Mouse (Mus musculus) adrenal gland, postnatal 14 days (tissue): ENCODE results near the gene Ostm1. TPM values are rescaled to one million over a fixed set of nuclear protein-coding genes. Genes with fewer than 3 reads are reported as not detected.

Source experiments
- DNase-seq: peaks from one replicate; pipeline ENCODE4 v3.0.0; 2021; ENCODE audit warnings: mixed read lengths
- total RNA-seq: library from RNA; stranded (reverse); gene quantifications from 2 replicates; pipeline ENCODE4 v1.2.3, GENCODE M21; 2021

The Ostm1 gene
- total RNA-seq, 1 experiment from 2014 or later: 20.4 TPM

DNA sequence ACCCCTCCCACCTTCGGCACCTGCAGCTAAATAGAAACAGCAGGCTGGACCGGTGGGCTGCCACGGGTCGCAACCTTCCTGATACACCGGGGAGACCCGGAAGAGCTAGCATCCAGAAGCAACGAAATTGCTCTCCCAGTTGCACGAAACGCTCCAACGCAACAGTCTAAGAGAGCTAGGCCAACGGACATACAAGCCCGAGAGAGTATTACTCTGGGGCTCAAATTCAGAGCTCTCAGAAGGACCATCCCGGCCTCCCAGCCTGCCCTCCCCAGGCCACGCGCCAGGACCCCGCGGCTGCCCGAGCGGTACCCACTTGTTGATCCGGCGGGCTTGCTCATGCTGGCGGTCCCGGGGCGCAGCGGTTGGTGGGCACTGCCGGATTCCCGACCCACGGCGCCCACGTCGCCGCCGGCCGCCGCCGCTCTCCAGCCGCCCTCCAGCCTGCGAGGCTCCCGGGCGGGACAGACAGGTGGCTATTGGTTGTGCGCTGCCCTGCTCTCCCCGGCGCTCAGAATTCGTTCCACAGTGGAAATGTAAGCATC is 984 bp upstream of the Ostm1 start:
- no peak for DNase-seq

DNA sequence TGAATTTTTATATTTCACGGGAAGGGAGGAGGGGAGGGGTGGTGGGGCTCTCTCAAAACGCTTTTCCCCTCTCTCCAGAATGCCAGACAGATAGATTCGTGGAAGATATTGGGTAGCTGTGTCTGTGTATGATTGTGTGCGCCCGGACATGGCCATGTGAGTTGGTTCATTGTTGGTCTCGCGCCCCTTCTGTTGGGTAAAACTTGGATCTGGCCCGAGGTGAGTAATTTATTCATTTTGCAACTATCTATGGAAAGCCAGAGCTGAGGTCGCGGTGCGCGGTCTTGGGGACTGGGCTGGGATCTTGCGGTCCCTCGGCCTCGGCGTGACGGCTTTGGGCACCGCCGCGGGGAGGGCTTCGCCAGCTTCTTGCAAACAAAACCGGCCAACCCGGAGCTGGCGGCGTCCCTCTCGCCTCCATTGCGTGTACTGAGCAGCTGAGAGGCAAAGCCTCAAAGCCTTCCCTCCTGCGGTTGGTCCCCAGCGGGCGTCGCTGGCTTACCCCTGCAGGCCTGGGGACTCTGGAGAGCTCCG is 347 bp downstream of the Ostm1 start:
- DNase-seq: no peak

DNA sequence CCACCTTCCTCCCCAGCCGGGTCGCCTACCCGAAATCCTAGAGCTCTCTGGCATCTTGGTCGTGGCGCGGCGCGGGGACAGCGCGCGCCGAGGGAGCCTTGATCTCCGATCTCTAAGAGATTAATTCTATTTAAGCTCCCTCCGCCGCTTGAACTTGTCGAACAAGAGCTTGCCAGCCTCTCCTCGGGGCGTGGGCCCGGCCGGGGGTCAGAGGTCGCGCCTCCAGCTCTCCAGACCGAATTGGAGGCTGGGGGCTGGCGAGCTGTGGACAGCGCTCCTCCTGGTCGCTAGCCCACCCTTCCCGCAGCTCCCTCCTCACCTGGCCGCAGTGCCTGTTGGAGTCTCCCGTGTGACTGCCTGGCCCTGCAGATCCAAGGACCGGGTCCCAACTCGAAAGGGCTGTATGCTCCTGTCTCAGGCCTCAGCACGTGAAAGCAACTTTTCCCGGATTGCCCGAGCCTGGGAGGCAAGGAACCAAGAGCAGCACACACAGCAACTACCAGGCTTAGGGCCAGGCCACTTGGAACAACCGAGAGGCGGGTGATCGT is 888 bp downstream of the Ostm1 start:
- DNase-seq: no peak

DNA sequence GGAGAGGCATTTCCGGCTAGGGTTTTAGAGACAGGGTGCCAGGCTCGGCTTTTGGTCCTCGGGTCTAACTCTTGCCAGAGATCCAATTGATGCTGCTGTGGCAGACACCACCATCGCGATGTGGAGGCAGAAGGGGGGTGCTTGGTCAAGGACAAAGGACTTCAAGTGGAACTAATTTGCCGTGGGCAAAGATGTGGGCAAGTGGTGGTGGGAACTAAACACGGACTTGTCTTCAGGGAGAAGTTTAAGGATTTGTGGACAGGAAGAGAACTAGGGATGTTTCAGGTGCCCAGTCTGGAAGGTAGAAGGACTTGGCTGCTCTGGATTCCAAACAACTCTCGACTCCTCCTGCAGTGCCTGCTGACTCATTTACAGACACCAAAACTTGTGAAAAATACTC is 1.5 kb downstream of the Ostm1 start:
- DNase-seq: no peak

DNA sequence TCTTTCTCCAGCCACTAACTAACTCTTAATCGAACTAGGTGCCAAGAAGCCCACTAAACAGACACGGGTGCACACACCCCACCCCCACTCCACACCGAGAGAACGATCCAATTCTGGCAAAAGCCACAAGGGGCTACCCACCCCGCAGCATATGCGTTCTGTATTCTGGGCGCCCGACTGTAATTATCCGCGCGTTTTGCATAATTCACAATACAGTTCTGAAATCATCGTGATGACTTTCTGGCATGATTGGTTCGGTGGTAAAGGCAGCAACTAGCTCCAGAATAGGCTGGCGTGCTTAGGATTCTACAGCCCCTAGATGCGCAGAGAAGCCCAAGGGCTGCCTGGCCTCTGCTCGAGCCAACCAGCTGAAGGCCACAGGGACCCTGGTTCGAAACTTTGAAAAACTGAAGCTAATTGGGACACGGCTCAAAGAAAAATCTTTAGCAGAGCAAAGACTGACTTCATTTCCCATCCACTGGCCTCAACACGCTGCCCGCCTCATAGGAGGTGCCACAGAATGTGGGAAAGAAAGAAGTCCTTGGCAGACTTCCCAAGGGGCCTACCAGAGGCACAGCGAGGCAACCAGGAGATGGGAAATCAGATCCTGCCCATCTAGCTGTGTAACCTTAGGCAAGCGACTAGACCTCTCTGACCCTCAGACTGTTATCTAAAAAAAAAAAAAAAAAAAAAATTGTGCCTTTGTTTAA is 2.1 kb downstream of the Ostm1 start:
- DNase-seq: no peak

DNA sequence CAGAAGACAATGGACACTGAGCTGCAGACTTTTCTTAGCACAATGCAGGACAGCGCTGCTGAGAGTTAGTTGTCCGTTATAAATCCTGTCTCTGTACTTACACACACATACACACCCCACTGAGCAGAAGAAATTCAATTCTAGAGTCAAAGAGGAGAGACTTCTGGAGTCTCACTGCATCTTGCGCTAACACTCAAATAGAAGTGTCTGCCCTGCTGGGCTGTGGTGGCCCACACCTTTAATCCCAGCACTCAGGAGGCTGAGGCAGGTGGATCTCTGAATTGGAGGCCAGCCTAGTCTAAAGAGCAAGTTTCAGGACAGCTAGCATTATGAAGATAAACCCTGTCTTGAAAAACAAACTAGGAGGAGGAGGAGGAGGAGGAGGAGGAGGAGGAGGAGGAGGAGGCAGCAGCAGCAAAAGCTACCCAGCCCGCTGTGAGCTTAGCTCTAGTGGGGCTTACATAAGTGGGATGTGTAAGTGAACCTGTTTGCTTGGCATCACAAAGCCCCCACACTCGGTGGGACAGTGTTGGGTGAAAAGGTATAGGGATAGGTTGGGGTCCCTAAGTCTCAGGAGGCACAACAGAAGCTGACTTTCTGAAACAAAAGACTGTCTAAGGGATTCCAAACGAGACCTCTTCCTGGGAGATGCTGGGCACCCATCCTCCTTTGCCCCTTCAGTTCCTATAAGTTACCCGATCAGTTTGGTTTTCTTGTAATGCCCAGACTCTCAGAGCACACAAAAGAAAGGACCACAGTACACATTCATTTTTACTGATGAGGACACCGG is 4.5 kb downstream of the Ostm1 start:
- DNase-seq: no peak

DNA sequence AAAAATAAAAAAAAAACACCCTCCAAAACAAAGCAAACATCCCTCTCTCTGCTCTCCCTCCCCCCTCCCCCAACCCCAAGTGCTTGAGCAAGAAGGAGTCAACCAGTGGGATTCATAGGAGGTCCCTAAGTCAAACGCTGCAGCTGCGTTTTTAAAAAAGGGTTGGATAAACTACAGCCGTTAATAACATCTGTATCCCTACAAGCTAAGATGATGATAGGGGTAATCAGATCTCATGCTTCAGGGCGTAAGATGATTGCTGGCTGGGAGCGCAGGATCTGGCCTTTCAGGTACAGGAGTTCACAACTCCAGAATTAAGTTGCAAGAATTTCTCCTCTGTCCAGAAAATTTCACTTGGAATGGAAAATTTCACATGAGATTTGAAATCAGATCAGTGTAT is 5.9 kb downstream of the Ostm1 start:
- DNase-seq: no peak

DNA sequence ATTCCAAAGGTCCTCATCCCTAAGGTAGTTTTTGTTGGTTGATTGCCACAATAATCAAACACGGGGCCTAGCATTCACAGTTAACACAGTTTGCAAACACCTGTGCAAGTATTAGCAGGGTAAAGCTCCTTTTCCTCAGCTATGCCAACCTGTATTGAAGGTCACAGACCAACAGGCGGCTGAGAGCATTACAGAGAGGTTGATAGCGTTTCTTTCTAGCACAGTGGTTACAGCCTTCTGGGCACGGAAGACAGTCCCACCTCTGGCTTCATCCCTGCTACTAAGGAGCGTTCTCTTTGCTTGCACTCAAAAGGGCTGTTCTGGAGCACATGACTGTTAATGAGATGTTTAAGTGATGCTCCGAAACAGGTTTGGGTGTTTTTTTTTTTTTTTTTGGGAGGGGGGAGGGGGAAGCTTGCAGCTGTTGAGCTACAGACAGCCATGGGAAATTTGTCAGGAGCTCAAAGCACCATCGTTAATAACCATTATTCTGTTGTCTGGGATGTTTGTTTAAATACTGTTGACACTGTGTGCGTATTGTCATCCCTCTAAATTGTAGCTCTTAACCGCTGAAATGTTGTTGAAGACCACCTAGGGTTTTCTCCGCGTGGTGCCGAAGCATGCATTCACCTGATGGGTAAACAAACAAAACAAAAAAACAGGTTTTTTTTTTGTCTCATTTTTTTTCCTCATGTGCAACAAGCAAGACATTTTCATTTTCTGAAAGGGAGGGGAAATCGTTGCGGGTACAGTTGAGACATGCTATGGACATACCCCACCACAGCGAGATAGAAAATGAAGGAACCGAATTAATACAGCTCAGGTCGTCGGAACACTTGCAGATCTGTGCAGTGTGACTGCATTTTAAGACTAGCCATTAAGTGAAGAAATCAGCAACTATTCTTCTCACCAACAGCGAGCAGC is 6.9 kb downstream of the Ostm1 start:
- DNase-seq: no peak

DNA sequence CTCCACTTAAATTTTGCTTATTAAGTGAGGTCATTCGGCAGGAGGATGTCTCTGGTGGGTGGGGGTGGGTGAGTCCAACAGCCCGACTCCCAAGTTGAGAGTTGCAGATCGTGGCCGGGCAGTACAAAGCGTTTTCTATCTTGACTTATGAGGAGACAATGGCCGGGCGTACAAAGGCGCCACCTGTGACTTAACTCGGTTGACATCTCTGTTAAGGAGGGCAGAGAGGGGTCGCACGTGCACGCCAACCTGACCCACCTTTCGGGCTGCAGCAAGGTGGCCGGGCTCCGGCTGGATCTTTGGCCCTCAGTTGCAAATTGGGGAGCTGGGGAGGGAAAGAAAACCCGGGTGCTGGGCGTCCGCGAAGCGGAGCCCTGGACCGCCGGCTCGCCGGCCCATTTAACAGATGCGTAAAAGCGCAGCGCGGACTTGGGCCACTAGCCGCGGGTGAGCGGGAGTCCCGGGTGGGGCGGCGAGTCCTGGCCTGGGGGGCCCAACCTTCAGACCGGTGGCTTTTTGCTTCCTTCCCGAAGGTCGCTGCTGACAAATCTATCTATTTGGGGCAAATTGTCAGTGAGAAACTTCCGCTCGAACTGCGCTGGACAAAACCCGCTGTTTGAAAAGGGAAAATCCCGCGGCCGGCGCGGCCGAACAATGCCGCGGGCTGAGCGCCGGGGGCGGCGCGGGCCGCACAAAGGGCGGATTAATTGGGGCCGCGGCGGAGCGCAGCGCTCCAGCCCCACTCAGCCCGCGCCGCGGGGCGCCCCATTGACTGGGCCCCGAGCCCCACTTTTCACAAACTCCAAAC is 7.8 kb downstream of the Ostm1 start:
- DNase-seq: no peak

DNA sequence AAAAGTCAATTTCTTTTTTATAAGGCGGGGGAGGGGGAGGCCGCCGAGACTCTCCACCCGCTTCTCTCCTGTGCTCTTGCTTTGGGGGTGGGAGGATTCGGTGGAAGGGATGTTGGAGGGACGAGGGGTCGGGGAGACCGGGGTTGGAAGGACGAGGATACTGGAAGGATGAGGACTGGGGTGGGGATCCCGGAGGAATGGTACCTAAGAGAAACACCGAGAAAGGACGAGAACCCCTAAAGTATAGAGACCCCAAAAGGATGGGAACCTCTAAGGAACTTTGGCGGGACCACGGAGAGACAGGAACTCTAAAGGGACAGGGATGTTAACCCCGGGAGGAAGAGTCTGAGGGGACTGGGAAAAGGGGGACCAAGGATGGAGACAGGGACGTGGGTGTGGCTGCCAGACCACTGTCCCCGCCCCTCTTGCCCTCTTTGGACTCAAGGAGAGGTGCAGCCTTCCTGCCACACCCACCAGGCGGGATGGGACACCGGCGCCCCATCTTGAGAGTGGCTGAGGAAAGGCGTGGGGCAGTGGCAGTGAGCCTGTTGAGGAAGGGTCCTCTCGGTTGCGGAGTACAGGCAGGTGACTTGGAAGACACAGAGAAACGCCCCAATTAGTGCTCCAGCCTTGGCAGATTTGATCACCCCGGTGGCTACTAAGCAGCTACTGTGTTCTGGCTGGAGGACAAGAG is 8.5 kb downstream of the Ostm1 start:
- DNase-seq: no peak

DNA sequence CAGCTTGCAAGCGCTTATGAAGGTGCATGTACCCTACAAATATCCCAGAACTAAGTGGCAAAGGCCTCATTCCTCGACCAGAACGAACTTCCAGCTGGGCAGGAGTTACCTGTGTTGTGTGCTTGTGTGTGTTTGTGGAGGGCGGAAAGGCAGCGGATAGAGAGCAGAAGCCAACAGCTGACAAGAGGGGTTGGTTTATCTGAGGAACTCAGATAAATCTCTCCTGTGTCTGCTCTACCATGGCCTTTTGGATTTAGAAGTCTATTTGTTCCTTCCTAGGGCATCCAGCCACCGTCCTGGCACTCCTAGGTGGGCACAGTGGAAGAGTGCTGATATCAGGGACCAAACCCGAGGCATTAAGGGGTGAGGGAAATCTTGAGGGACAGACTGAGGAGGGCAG is 9.6 kb downstream of the Ostm1 start:
- no peak for DNase-seq

DNA sequence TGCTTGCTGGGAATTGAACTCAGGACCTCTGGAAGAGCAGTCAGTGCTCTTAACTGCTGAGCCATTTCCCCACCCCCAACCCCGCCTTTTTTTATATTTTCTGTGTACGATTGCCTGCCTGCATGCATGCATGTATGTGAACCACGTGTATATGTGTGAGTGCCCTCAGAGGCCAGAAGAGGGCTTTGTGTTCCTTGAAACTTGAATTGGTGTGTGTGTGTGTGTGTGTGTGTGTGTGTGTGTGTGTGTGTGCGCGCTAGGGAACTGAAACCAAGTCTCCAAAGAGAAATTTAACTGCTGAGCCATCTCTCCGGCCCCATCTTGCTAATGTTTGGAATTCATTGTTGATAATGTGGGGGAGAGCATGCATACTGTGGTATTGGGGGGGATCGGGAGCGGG is 15.0 kb downstream of the Ostm1 start:
- DNase-seq: no peak

DNA sequence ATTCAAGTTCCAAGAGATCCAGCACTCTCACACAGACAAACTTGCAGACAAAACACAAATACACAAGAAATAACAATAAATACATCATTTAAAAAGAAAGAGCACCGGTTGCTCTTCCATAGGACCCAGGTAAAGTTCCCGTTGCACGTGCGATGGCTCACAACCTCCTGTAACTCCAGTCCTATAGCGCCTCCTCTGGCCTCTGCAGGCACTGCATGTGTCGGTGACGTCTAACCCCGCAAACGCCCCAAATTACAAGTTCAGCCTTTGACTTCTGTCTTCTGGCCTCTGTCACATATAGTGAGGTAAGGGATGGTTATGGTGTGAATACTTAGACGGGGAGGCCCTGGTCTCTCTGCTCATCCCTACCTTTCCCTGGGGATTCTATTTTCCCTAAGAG is 17.9 kb downstream of the Ostm1 start:
- DNase-seq: peak; percentile 37

DNA sequence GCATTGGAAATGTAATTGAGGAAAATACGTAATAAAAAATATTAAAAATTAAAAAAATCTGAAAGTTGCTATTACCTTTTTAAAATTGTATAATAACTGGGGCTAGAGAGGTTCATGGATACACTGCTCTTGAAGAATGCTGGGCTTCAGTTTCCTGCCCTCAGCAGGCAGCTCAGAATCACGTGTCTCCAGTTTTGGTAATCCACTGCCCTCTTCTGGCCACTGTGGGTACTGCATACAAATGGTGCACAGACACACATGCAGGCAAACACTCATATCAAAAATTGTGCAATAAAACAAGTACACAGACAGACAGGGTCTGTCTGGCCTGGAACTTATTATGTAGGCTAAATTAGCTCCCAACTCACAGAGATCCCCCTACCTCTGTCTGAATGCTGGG is 21.3 kb downstream of the Ostm1 start:
- DNase-seq: no peak

DNA sequence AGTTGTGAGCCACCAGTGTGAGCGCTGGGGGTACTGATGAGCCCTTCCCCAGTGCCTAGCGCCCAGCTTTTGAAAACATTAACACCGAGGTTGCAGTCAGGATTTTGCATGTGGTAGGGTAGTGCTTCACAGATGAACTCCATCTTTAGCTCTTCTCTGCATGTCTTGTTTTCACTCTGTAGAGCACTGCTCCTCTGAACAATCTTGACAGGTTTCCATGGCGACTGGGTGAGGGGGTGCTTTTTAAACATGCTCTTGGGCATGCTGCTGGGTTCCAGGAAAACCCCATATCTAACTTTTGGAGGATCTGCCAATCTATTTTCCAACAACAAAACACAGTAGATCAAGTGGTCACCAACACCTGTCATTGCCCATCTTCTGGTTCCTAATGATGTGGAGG is 23.1 kb downstream of the Ostm1 start:
- no peak for DNase-seq

DNA sequence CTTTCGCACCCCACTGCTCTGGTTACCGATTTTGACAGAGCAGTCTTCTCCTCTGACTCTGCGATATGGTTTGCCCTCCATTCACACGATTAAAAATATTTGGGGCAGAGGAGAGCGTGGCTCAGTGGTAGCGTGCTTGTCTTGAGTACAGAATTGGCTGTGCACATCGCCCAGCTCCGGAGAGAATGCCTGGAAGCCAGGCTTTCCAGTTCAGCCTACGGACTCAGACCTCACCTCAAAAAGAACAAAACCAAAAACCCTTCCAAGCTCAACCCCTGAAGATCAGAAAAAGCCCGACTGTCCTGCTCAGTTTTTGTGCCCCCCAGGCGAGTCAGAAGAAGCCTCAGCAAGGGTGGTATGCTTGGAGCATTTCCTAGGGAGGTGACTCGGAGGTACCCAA is 29.5 kb downstream of the Ostm1 start:
- DNase-seq: no peak

DNA sequence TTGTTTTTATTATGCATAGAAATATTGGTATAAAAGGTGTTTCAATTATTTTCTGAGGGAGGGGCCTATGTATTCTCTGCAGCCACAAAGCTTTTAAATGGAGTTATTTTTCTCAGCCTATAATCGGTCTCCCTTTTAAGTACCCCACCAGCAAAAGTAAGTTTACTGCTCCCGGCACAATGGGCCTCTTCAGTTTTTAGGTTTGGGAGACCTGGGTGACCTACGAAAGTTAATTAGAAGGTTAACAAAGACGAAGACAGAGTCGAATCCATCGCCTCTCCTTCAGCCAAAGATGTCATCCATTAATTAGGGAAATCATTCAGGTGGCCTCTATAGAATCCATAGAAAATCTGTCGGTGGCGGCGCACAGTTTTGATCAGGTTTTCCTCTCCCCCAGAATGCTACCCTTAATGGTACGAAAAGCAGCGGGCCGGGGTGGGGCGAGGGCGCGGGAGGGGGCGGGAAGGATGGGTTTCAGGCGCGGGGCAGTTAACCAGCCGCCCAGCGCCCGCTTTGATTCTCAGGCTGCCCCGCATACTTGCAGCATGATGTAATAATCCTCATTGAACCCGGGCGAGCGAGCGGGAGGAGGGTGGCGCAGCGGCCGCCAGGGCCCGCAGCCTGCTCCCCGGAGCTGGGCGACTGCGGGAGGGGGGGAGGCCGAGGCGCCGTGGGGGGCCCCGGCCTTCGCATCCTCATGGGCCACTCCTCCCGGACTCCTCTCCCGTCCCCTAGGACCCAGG is 30.2 kb downstream of the Ostm1 start:
- no peak for DNase-seq

DNA sequence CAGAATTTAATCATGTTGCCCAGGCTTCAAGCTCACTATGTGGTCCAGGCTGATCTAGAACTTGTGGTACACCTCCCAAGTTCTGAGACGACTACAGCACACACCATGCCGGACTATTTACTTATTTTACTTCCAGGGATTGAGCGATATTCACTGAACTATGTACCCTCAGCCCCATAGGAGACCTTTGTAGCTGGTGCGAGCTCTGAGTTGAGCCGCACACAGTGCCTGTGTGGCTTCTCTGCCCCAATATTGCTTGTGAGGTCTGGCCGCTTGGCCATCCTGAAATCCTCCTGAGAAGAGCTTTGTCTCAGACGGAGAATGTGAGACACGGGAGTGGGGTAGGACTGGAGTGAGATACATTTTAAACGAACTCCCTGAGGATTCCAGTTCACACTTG is 31.1 kb downstream of the Ostm1 start:
- DNase-seq: no peak

DNA sequence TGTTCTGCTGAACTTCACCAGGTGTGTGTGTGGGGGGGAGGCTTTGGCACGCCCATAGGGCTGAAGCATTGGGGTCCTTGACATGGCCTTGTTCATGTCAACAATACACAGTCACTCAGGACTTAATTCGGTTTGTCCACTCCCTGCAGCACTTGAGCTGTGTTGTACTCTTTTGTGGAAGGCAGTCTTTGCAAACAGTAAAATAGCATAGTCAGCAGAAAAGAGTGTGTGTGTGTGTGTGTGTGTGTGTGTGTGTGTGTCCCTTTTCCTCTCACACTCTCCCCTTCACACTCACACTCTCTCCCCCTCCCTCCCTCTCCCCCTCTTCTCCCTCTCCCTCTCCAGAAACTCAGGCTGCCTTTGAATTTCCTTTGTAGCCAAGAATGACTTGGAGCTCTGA is 34.7 kb downstream of the Ostm1 start:
- DNase-seq: no peak

DNA sequence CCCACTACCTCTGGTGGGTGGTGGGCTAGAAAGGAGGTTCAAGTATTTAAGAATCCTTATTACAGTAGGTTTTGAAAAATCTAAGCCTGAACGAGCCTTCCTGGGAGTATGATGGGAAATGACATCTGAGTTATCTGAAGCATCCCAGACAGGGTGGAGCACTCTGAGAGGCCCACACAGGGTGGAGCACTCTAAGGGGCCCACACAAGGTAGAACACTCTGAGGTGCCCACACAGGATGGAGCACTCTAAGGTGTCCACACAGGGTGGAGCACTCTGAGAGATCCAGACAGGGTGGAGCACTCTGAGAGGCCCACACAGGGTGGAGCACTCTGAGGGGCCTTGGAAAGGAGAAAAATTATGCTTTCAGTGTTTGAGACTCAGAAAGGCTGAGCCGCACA is 42.3 kb downstream of the Ostm1 start:
- DNase-seq: no peak
